Mouse (Mus musculus) intestine, embryonic 15.5 days (tissue): ENCODE data around the gene Ptch2. TPM values are rescaled to one million over a fixed set of nuclear protein-coding genes. Genes with fewer than 3 reads are reported as not detected.

ENCODE experiments used
- ATAC-seq: fragments of 200-750 bp; cut with Nextera tagmentation; 2 replicates; pipeline ENCODE4 v1.8.0; 2017; ENCODE audit warnings: moderate TSS enrichment, moderate library complexity
- H3K27ac ChIP-seq: fragments of 300-500 bp; sonication (generic); 2 replicates; pipeline ENCODE4 v1.5.1; 2015; ENCODE audit warnings: mild to moderate bottlenecking, inconsistent platforms
- H3K27me3 ChIP-seq: fragments of 300-500 bp; sonication (generic); replicated peaks from 2 replicates; pipeline ENCODE4 v1.6.1; 2015; ENCODE audit warnings: inconsistent platforms
- H3K36me3 ChIP-seq: fragments of 300-500 bp; sonication (generic); 2 replicates; pipeline ENCODE4 v1.6.1; 2015; ENCODE audit warnings: inconsistent platforms
- H3K4me1 ChIP-seq: fragments of 300-500 bp; sonication (generic); replicated peaks from 2 replicates; pipeline ENCODE4 v1.6.1; 2015; ENCODE audit warnings: inconsistent platforms
- H3K4me2 ChIP-seq: fragments of 300-500 bp; sonication (generic); replicated peaks from 2 replicates; pipeline ENCODE4 v1.6.1; 2015; ENCODE audit warnings: mild to moderate bottlenecking, inconsistent platforms
- H3K4me3 ChIP-seq: fragments of 300-500 bp; sonication (generic); replicated peaks from 2 replicates; pipeline ENCODE4 v1.5.1; 2015; ENCODE audit warnings: inconsistent platforms
- H3K9ac ChIP-seq: fragments of 300-500 bp; sonication (generic); 2 replicates; pipeline ENCODE4 v1.6.1; 2015; ENCODE audit warnings: inconsistent platforms
- H3K9me3 ChIP-seq: fragments of 300-500 bp; sonication (generic); 2 replicates; pipeline ENCODE4 v1.6.1; 2016; ENCODE audit warnings: inconsistent platforms
- WGBS: fragments of 180-500 bp; shearing (Covaris S2); methylation state at CpG from one replicate; pipeline ENCODE4 v1.1.7; 2015; 5-methylcytosine and 5-hydroxymethylcytosine counted together
- polyA plus RNA-seq: library from polyadenylated mRNA; unstranded; fragments of >200 nt; fragmentation: Nextera tagmentation; extraction: Ambion mirVana; gene quantifications from 2 replicates; pipeline ENCODE4 v1.2.1, GENCODE M21; 2015

Ptch2 gene
- polyA plus RNA-seq, 1 experiment from 2014 or later: 5.9 TPM

DNA sequence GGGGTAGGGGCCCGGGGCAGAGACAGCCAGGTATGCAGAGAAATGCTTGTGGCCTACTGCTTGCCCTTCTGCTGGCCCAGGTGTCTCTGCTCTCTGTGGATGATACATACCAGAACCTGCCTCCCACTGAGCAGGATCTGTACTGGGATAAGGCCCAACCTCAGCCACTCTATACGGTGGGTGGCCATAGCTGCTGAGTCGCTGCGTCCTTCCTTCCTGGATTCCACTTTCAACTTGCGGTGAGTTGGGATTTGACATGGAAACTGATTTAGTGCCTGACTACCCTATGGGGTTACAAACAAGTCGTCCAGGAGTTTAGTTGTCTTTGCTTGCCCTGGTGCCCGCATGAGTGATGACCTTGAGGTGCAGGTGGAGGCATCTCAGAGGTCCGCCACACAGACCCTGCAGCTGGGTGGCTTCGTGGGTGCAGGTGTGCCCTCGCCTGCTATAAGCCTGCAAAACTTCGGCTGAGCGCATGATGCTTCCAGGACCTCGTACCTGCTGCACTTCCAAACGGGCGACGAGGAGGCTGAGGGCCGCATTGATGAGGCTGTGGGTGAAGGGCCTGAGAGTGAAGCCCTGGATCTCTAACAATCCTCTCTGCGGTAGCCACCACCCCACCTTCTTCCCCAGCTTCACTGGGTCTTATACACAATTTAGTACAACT lies 52.3 kb downstream of the Ptch2 start:
- H3K36me3 ChIP-seq: peaks cover 23% of the 10 kb centered on the region
- WGBS: 68% methylated on average over 18 of the region's 18 CpGs
- no peaks in the 10 kb centered on the region for H3K27me3 ChIP-seq
- no peak overlapping the region for H3K4me3 ChIP-seq
- H3K9me3 ChIP-seq: no peaks in the 10 kb centered on the region
- no peak for ATAC-seq
- no peak overlapping the region for H3K9ac ChIP-seq
- H3K27ac ChIP-seq: no peak overlapping the region
- no peak overlapping the region for H3K4me2 ChIP-seq
- H3K4me1 ChIP-seq: peaks cover 4% of the 10 kb centered on the region; the same call in 1 of the 2 replicates

DNA sequence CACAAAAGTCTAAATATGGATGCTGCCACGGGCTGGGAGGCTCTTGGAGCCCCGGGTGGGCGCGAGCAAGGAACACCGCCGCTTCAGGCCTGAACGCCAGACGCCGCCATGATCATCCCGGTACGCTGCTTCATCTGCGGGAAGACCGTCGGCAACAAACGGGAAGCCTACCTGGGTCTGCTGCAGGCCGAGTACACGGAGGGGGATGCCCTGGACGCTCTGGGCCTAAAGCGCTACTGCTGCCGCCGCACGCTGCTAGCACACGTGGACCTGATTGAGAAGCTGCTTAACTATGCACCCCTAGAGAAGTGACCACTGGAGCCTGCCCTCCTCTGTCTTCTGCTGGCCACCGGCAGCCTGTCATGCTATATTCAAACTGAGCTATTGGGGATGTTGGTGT lies 52.9 kb downstream of the Ptch2 start:
- Histone ChIP-seq H3K27ac (0 out of 2 replicates have a peak overlapping the region, but pooled peaks have one; percentile 6), H3K9ac (no peak overlapping the region), H3K36me3 (peaks cover 30% of the 10 kb centered on the region), H3K4me1 (peaks cover 9% of the 10 kb centered on the region), H3K4me2 (no peak overlapping the region), H3K4me3 (no peak overlapping the region), H3K9me3 (no peaks in the 10 kb centered on the region), H3K27me3 (no peaks in the 10 kb centered on the region)
- WGBS: 69% methylated on average over 24 of the region's 24 CpGs
- no peak for ATAC-seq

DNA sequence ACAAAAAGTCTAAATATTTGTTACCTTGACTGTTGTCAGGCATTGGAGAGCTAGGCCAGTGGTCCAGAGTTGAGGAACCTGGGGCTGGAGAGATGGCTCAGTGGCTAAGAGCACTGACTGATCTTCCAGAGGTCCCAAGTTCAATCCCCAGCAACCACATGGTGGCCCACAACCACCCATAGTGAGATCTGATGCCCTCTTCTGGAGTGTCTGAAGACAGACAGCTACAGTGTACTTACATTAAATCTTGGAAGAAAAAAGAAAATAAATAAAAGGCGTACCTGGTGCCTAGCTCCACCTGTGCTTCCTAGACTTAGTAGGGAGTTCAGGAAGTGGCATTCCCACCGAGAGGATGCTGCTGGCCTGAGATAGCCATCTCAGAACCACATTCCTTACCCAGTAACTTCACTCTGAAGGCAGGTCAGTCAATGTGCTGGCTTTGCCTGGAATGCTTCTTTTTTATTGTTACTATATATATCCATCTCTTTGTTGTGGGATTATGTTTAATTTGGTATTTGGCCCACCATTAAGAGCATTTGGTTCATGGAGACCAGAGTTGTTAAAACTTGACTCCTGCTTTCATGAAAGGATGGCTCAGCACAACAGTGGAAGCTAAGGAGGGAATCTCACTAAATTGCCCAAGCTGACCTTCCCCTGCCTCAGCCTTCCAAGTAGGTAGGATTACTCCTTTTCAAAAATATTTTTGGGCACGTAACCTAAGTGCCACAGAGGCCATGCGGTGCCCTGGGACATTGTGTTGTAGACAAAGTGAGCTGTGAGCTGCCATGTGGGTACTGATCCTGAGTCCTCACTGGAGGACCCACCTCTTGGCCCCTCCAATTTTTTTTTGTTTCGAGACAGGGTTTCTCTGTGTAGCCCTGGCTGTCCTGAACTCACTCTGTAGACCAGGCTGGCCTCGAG lies 53.7 kb downstream of the Ptch2 start:
- Histone ChIP-seq H3K4me1 (peaks cover 12% of the 10 kb centered on the region), H3K9me3 (no peaks in the 10 kb centered on the region), H3K4me2 (no peak overlapping the region), H3K27me3 (no peaks in the 10 kb centered on the region), H3K27ac (0 out of 2 replicates have a peak overlapping the region, but pooled peaks have one; percentile 6), H3K4me3 (no peak overlapping the region), H3K36me3 (peaks cover 33% of the 10 kb centered on the region), H3K9ac (no peak overlapping the region)
- 68% methylated on average over 6 of the region's 6 CpGs for WGBS
- ATAC-seq: no peak

DNA sequence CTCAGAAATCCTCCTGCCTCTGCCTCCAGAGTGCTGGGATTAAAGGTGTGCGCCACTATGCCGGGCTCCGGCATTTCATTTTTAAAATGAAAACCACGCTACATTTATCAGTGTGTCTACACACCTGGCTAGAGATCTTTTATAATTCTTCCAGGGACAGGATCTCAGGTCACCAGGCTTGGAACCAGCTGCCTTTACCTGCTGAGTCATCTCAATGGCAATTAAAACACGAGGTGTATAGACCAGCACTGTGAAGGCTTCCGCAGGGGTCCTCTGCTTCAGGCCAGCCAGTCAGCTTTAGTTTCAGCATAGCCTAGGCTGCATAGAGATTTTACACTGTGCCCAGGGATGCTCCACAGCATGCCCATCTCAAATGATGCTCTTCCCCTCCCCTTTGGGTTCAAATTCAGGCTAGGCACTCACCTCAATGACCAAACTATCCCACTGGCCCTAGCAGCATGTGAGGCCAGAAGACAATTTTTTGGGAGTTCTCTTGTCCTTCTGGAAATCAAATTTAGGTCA lies 54.4 kb downstream of the Ptch2 start:
- Histone ChIP-seq H3K4me3 (no peak overlapping the region), H3K9ac (no peak overlapping the region), H3K9me3 (no peaks in the 10 kb centered on the region), H3K36me3 (peaks cover 33% of the 10 kb centered on the region), H3K27me3 (no peaks in the 10 kb centered on the region), H3K4me2 (no peak overlapping the region), H3K27ac (no peak overlapping the region), H3K4me1 (peaks cover 12% of the 10 kb centered on the region)
- no peak for ATAC-seq
- WGBS: 86% methylated on average over 6 of the region's 6 CpGs

DNA sequence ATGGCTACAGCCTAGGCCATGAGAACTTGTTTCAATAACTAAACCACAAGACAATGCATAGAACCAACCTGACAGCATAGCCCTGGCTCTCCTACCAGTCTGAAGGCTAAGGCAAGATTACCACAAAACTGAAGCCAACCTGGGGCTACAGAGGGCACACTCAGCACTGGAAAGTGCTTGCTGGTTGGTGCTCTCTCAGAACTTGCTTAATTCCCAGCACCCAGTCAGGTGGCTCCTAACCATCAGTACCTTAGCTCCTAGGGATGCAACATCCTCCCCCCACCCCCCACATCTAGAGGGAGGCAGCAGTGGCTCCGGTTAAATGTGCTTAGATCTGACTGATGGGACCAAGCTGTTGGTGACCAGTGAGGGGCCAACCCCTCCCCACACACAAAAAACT lies 55.5 kb downstream of the Ptch2 start:
- H3K27me3 ChIP-seq: no peaks in the 10 kb centered on the region
- ATAC-seq: no peak
- no peak overlapping the region for H3K4me3 ChIP-seq
- H3K36me3 ChIP-seq: peaks cover 33% of the 10 kb centered on the region
- H3K9me3 ChIP-seq: no peaks in the 10 kb centered on the region
- peaks cover 12% of the 10 kb centered on the region for H3K4me1 ChIP-seq
- no peak overlapping the region for H3K4me2 ChIP-seq
- H3K9ac ChIP-seq: no peak overlapping the region
- WGBS: 90% methylated on average over 1 of the region's 1 CpGs
- no peak overlapping the region for H3K27ac ChIP-seq

DNA sequence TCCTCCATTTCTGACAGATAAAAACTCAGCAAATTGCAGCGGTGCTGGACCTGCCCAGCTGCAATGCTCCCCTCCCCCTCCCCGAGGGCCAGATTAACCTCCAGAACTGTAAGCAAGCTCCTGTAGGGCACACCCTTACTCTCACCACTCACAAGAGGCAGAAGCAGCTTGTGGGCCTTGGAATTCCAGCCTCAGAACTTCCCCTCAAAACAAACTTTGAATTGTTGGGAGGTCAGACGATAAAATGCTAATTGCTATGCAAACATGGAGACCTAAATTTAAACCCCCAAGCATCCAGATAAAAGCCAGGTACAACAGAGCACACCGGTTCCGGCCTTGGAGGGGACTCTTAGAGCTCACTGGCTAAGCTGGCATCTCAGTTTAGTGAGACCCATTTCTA lies 56.8 kb downstream of the Ptch2 start:
- Histone ChIP-seq H3K27ac (no peak overlapping the region), H3K4me3 (no peak overlapping the region), H3K9ac (0 out of 2 replicates have a peak overlapping the region, but pooled peaks have one; percentile 35), H3K36me3 (peaks cover 33% of the 10 kb centered on the region), H3K9me3 (no peaks in the 10 kb centered on the region), H3K4me2 (peak overlapping the region; percentile 73), H3K4me1 (peaks cover 12% of the 10 kb centered on the region), H3K27me3 (no peaks in the 10 kb centered on the region)
- no peak for ATAC-seq
- 54% methylated on average over 5 of the region's 5 CpGs for WGBS

DNA sequence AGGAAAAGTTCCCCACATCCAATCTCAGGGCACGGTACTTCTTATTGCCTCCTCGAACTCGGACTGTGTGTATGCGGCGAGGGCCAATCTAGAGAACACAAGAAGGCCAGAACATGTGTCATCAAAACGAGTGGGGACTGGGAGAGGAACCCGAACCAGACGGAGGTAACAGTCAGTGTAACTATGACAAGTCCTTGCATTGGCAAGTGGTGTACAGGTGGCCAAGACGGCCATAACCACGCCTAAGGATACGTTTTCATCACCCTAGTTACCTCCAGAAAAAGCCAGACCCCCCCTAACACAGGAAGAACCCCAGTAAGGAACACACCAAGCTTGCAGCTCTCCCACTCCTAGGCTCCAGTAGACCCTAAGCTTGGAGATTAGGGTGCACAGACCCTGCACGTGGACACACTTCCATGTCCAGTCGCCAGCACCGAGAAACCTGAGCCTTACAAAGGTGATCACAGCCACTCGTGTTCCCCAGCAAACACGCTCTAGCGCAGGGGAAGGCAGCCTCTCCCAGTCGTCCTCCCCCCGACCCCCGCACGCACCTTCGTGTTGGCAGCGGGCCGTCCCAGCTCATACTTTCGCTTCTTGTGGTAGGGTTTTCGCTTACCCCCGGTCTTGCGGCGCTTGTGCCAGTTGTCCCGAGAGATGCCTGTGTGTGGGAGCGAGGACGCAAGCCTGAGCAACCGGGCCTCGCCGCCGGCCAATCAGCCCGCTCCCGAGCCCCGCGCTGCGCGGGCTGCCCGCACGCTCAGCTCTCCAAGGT lies 59.3 kb downstream of the Ptch2 start:
- no peaks in the 10 kb centered on the region for H3K27me3 ChIP-seq
- no peaks in the 10 kb centered on the region for H3K9me3 ChIP-seq
- WGBS: under 1% methylated on average over 44 of the region's 44 CpGs
- peak overlapping the region; percentile 84 for H3K27ac ChIP-seq
- peak overlapping the region; percentile 61 for H3K4me3 ChIP-seq
- H3K9ac ChIP-seq: peak overlapping the region; percentile 92
- H3K36me3 ChIP-seq: peaks cover 38% of the 10 kb centered on the region
- ATAC-seq: peak; percentile 9; the same call in 1 of the 2 replicates
- H3K4me1 ChIP-seq: peaks cover 12% of the 10 kb centered on the region
- peak overlapping the region; percentile 73 for H3K4me2 ChIP-seq

DNA sequence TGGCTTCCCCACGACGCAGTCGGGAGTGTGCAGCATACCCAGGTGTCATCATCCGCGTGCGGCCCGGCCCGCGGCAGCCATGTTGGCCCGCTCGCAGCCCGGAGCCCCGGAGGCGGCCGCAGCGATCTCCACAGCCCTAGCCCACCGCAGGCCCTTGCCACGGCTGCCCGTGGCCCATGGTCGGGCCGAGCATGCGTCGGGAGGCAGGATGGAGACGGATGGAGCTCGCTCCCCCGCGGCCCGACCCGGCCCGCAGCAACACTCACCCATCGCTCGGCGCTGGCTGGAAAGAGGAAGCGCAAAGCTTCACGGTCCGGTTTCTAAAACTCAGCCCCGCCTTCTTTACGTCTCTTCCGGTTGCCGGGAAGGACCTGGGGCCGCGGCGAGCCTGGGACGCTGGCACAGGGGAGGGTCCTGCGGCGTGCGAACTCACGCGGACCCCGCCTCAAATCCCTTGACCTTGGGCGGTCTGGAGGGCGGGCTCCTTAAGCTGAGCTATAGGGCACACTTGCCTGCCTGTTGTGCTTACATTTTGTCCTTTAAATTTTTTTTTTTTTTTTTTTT lies 60.0 kb downstream of the Ptch2 start, which contains the start of gene Rps8:
Gene Rps8 (minus strand): TSS at position 452 of the 564 bp plus-strand sequence.
- H3K9ac ChIP-seq: peak within 1 kb of the TSS; percentile 92
- peak; percentile 92 for ATAC-seq
- peaks cover 12% of the 10 kb centered on the region for H3K4me1 ChIP-seq
- WGBS: under 1% methylated on average over 51 of the region's 52 CpGs
- H3K27ac ChIP-seq: peak within 1 kb of the TSS; percentile 84
- no peaks in the 10 kb centered on the region for H3K27me3 ChIP-seq
- peak within 1 kb of the TSS; percentile 73 for H3K4me2 ChIP-seq
- peaks cover 36% of the 10 kb centered on the region for H3K36me3 ChIP-seq
- H3K4me3 ChIP-seq: peak within 1 kb of the TSS; percentile 61
- H3K9me3 ChIP-seq: no peaks in the 10 kb centered on the region

DNA sequence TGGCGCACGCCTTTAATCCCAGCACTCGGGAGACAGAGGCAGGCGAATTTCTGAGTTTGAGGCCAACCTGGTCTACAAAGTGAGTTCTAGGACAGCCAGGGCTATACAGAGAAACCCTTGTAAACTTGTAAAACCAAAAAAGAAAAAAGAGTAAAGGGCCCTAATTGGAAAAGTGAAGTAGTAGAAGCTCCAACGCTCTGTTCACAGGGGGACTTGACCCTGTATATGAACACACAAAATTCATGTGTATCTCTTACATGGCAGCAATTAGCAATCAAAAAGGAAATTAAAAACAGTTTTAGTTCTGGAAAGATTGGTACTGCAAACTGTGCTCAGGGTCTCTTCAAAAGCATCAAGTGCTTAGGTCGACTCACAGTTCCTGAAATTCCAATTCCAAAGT lies 60.5 kb downstream of the Ptch2 start:
- no peaks in the 10 kb centered on the region for H3K9me3 ChIP-seq
- no peak for ATAC-seq
- WGBS: 26% methylated on average over 6 of the region's 6 CpGs
- H3K27ac ChIP-seq: no peak overlapping the region
- H3K4me1 ChIP-seq: peaks cover 12% of the 10 kb centered on the region
- 0 out of 2 replicates have a peak overlapping the region, but pooled peaks have one; percentile 41 for H3K9ac ChIP-seq
- peak overlapping the region; percentile 73 for H3K4me2 ChIP-seq
- peaks cover 36% of the 10 kb centered on the region for H3K36me3 ChIP-seq
- H3K4me3 ChIP-seq: peak overlapping the region; percentile 61
- H3K27me3 ChIP-seq: no peaks in the 10 kb centered on the region

DNA sequence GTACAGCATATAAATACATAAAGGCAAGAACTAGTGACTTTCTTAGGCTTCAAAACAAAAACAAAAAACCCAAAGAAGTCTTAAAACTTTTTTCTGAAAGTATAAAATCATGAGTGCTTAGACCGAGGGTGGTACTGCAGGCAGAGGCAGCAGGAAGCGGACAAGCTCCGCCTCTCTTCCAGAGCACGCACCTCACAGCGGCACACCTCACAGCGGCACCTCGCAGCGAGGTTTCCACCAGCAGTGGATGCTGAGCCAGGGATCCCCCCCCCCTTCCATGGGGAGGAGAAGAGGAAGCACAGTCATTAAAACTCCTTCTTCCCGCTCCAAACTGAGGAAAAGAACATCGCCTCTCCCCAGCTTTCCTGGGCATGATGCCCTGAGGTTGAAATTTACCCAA lies 63.8 kb downstream of the Ptch2 start:
- Histone ChIP-seq H3K27ac (no peak overlapping the region), H3K4me3 (no peak overlapping the region), H3K4me2 (no peak overlapping the region), H3K9me3 (no peaks in the 10 kb centered on the region), H3K27me3 (no peaks in the 10 kb centered on the region), H3K36me3 (peaks cover 39% of the 10 kb centered on the region), H3K9ac (no peak overlapping the region), H3K4me1 (no peaks in the 10 kb centered on the region)
- WGBS: 78% methylated on average over 10 of the region's 10 CpGs
- ATAC-seq: no peak

DNA sequence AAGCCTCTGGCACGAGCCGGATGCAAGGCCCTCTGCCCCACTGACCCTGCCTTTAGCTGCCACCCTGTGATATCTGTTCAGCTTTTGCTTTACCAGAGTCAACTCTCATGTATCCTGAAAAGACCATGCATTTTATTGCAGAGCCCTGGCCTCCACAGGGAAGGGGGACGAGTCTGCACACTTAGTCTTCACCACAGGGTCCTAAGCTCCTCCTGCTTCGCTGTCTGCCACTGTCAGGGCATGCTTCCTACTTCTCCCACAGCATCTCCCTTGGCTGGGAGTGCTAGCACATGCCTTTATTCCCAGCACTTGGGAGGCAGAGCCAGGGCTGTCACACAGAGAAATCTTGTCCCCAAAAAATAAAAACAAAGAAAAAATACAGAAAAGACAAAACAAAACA lies 65.3 kb downstream of the Ptch2 start:
- no peak overlapping the region for H3K27ac ChIP-seq
- no peak overlapping the region for H3K9ac ChIP-seq
- no peaks in the 10 kb centered on the region for H3K9me3 ChIP-seq
- peaks cover 52% of the 10 kb centered on the region for H3K36me3 ChIP-seq
- no peaks in the 10 kb centered on the region for H3K27me3 ChIP-seq
- no peak for ATAC-seq
- no peak overlapping the region for H3K4me2 ChIP-seq
- H3K4me3 ChIP-seq: no peak overlapping the region
- H3K4me1 ChIP-seq: no peaks in the 10 kb centered on the region
- 68% methylated on average over 4 of the region's 4 CpGs for WGBS
